Mouse (Mus musculus) testis, adult 2 months (tissue): ENCODE data around the gene Nkx2-1.

ENCODE experiments used
- CTCF ChIP-seq: fragments of 200-500 bp; IDR thresholded peaks from 2 replicates; pipeline ENCODE4 v1.5.1; 2012; ENCODE audit warnings: low read depth, mild to moderate bottlenecking, inconsistent platforms, low read length, moderate library complexity; ENCODE audit not compliant: control insufficient read depth, insufficient read depth, insufficient replicate concordance
- POLR2A ChIP-seq: fragments of 200-500 bp; IDR thresholded peaks from 2 replicates; pipeline ENCODE4 v1.6.1; 2012; ENCODE audit warnings: low read depth, mild to moderate bottlenecking, inconsistent platforms, low read length, moderate library complexity; ENCODE audit not compliant: control insufficient read depth

DNA sequence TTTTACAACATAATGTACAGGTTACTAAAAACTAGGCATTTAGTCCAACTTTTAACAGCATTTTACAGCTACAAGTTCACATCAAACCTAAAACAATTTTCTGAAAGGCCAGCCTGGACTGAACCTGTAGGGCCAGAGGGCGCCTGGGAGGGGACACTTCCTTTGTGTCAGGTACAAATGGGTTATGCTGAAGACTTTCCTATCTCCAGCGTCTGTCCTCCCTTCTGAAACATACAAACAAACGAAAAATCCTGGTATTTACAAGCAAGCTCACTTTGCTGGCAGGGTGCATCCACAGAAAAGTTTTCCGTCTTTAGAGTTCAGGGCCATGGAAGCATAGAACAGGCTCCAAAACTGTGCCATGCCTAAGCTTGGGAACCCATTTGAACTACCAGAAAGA is 4.6 kb downstream of the Nkx2-1 start:
- no peak for TF ChIP-seq CTCF
- TF ChIP-seq POLR2A, result no peak
